Mouse (Mus musculus): Measurements from ENCODE around the gene Vmn2r59.
"Not testable (repeated sequence)": the region's sequence is repeated elsewhere in the genome, so short reads cannot be mapped to it uniquely, and the experiment has no call there.

Gene Vmn2r59

GRCm38 (mm10) chr7:42058923-42059322, at the start of gene Vmn2r59:
Vmn2r59 (minus strand) TSS chr7:42059023.
- no peak for DNase-seq

- DNase-seq: no peak
Observed at GRCm38 (mm10) chr7:42107470-42107869, 48.6 kb upstream of the Vmn2r59 start, which contains the start of gene Vmn2r60. Vmn2r60 (plus strand) TSS chr7:42107770.

- DNase-seq: not testable (repeated sequence)
Observed at GRCm38 (mm10) chr7:42107061-42107460, 48.2 kb upstream of the Vmn2r59 start.
